ENCODE assay signal across 26 mouse cellular contexts in genomic region chr14:62395346-62395745, GRCm38 (mm10).
"Had no signal": no experiment of that assay in that cellular context is flagged by ENCODE, and none has a peak within 500 bp of the region (broad histone marks: within the 10 kb centered on the region; RNA-seq: fewer than 3 reads in every experiment).

No protein-coding gene starts in this region.

- H3K9me3 ChIP-seq: heart, embryonic 10.5 days; heart, embryonic 12.5 days; hindbrain, embryonic 10.5 days; hindbrain, embryonic 13.5 days; hindbrain, embryonic 15.5 days; intestine, embryonic 15.5 days; limb, embryonic 13.5 days; limb, embryonic 15.5 days; liver, embryonic 12.5 days had no signal

- H3K4me1 ChIP-seq: heart, embryonic 10.5 days; hindbrain, embryonic 15.5 days; intestine, embryonic 15.5 days; liver, embryonic 12.5 days had no signal

- H3K27ac ChIP-seq: gastrocnemius, adult 2 months; heart, embryonic 10.5 days; hindbrain, embryonic 10.5 days; hindbrain, embryonic 13.5 days; hindbrain, embryonic 15.5 days; intestine, embryonic 15.5 days; limb, embryonic 13.5 days; limb, embryonic 15.5 days; liver, embryonic 12.5 days; liver, embryonic 14.5 days had no signal

- H3K27me3 ChIP-seq: heart, embryonic 12.5 days; hindbrain, embryonic 13.5 days; hindbrain, embryonic 15.5 days; intestine, embryonic 15.5 days; limb, embryonic 13.5 days; limb, embryonic 15.5 days; liver, embryonic 12.5 days had no signal

- H3K9ac ChIP-seq: heart, embryonic 12.5 days; hindbrain, embryonic 13.5 days; hindbrain, embryonic 15.5 days; intestine, embryonic 15.5 days; limb, embryonic 13.5 days; limb, embryonic 15.5 days; liver, embryonic 12.5 days; liver, embryonic 14.5 days had no signal

- DNase-seq: gastrocnemius, adult 2 months; gastrocnemius, postnatal 10 days; gastrocnemius, postnatal 25 days; heart, adult 18-20 months; heart, postnatal 10 days; heart, postnatal 4 days; kidney, adult 18-20 months; kidney, adult 8-10 months; kidney, postnatal 10 days; kidney, postnatal 25 days; kidney, postnatal 4 days; layer of hippocampus, adult 9-11 months; layer of hippocampus, postnatal 36 days; left cerebral cortex, postnatal 4 days had no signal

- H3K4me2 ChIP-seq: heart, embryonic 12.5 days; hindbrain, embryonic 13.5 days; hindbrain, embryonic 15.5 days; intestine, embryonic 15.5 days; limb, embryonic 13.5 days; limb, embryonic 15.5 days; liver, embryonic 12.5 days had no signal

- H3K36me3 ChIP-seq: heart, embryonic 10.5 days; heart, embryonic 12.5 days; hindbrain, embryonic 10.5 days; hindbrain, embryonic 13.5 days; hindbrain, embryonic 15.5 days; intestine, embryonic 15.5 days; limb, embryonic 13.5 days; limb, embryonic 15.5 days; liver, embryonic 12.5 days had no signal

- ATAC-seq: inflammation-experienced regulatory T-cells, adult 6 months; intestine, embryonic 15.5 days; intestine, postnatal 0 days; liver, embryonic 12.5 days had no signal

- H3K4me3 ChIP-seq: gastrocnemius, adult 2 months; heart, embryonic 10.5 days; heart, embryonic 12.5 days; hindbrain, embryonic 10.5 days; hindbrain, embryonic 13.5 days; hindbrain, embryonic 15.5 days; intestine, embryonic 15.5 days; limb, embryonic 13.5 days; limb, embryonic 15.5 days; liver, embryonic 12.5 days had no signal
